Mouse (Mus musculus) T-cell, adult 2 months (primary cell): ENCODE measurements around the gene Tmem41a.
A peak's percentile ranks its signal among the peaks of the same experiment; 100 is the strongest.
"Not testable (repeated sequence)": the region's sequence is repeated elsewhere in the genome, so short reads cannot be mapped to it uniquely, and the experiment has no call there.

ENCODE experiments used
- DNase-seq: peaks from one replicate; pipeline ENCODE4 v3.0.0; 2022; ENCODE audit warnings: low spot score

Tmem41a gene

DNA sequence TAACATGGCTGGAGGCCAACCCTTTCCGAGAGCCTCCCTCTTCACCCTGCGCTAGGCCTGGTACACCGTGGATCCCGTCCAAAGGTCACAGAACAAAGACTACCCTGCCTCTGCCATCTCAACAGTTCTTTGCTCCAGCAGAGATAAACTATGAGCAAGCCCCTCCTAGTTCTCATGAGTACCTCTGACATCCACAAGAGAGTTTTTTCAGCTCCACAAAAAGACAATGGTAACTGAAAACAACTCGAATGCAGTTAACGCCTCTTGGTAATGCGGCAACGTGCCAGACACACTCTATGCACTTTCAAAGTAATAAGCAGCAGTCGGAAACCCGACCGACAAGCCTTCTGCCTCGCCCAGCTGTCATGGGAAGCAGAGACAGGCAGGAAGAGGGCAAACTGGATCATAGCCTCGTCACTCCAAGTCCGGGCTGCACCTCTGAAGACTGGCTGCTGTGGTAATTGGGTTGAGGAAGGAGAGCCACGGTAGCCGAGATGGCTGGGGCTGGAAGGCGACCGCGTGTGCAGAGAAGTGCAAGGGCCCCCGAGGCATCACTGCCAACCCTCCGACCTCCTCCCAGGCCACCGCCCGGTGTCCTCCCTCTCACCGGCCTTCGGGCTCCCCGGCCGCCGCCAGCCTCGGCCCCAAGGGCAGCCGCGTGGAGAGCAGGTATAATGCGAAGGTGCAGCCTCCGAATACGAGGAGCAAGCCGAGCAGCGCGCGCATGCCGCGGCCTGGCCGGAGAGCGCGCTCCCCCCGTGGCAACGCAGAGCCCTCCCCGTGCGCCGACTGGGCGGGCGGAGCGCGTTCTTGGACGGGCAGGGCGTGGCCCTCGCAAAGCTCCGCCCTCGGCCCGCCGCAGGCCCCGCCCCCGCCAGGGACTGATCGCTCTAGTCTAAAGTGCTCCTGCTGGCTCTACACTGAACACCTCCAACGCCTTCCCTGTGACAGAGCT, at the start of gene Tmem41a:
TSS of gene Tmem41a (minus strand) at position 792 of the 955 bp plus-strand sequence.
- peak; percentile 87 for DNase-seq

DNA sequence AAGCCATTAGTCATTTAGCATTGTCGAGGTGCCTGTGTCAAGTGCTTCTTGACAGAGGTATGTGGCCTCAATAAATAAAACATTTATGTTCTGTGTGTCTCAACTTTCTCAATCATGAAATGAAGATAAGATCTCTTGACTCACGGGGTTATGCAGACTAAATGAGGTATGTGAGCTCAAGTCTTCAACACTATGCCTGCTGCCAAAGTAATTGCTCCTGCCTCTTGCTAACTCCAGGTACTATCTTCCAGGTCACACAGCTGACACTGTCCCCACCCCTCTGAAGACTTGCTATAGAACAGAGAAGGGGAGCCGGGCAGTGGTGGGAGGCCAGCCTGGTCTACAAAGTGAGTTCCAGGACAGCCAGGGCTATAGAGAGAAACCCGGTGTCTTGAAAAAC, 49.0 kb upstream of the Tmem41a start:
- no peak for DNase-seq

DNA sequence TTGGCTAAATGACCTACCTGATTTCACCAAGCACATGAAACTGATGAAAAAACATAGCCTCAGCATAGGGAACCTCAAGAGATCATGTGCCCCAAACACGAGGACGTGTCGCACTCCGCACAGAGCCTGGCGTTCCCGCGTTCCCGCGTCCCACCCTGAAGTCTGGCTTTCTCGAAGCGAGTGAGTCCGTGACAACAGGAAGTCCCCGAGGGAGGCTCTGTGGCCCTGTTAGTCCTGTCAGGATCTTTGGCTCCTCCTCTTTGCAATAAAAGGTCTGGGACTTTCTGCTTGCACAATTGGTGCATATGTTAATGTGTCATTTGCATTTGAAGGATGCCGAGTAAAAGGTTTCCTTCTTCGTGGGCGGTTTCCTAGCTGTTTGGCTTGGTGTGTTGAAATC, 48.0 kb upstream of the Tmem41a start, which contains the start of gene Liph:
TSS of gene Liph (minus strand) at position 360 of the 400 bp plus-strand sequence.
- DNase-seq: peak; percentile 4

DNA sequence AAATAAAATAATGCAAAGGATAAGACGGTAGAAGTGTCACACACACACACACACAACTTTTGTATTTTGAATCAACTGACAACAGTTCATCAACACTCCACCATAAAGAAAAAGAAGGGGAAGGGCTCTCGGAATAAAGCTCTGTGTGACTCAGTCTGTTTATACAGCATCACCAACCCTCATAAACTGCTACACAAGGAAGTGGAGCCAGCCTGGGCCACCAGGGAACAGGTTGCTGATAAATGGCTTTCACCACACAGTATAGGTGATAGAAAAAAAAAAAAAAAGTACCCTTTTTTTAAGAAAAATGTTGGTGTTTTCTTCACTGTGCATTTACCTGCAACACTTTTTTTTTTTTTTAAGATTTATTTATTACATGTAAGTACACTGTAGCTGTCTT, 44.4 kb upstream of the Tmem41a start:
- DNase-seq: no peak

DNA sequence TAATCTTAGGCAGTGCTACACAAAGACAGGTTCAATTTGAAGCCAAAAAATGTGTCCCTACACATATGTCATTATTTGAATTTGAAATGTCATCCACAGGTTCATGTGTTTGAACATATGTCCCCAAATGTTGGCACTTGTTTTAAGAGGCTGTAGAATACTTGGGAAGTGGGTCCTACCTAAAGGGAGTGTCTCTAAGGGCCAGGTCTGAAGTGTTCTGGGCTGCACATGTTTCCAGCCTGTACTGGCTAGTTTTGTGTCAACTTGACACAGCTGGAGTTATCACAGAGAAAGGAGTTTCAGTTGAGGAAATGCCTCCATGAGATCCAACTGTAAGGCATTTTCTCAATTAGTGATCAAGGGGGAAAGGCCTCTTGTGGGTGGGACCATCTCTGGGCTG, 43.5 kb upstream of the Tmem41a start:
- not testable (repeated sequence) for DNase-seq

DNA sequence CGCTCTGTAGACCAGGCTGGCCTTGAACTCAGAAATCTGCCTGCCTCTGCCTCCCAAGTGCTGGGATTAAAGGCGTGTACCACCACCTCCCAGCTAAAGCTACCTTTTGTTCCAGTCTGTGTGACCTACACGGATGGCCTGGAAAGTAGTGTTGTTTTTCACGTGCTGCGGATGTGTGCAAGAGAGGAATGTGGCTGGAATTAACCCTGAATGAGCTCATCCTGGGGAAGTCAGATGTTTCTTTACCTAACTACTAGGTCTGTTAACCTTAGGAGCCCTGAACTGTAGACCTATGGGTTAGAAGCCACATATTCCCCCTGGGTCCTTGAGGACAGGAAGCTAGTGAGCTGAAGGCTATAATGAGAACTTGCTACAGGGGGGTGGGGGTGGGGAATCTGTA, 40.6 kb upstream of the Tmem41a start:
- no peak for DNase-seq

DNA sequence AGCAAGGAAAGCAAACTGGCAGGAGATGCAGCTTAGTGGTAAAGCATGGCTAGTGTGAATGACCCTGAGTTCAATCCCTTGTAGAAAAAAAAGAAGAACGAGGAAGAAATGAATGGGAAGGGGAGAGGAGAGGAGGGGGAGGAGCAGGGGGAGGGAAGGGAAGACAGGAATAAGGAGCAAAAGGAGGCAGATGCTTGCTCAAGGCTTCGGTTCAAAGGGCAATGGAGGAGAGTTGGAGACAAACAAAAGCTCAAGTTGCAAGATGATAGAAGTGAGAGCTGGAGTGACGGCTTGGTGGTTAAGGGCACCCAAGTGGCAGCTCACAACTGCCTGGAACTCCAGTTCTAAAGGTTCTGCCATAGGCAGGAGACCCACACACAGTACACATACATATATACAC, 38.8 kb upstream of the Tmem41a start:
- DNase-seq: no peak

DNA sequence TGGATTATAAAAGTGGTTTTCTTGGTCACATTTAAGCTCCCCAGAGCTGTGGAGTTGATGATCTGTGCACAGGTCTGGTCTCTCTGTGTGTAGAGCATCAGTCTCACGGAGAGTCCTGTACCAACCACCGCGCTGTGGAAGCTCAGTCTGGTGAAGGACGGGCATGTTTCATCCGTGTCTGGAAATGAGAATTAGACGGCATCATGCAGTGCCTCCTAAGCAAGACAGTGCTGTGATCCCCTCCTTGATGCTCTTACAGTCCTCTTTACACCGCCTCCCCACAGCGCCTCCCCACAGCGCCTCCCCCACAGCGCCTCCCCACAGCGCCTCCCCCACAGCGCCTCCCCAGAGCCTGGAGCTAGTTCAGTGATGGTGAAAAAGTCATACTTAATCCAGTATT, 36.7 kb upstream of the Tmem41a start:
- no peak for DNase-seq

DNA sequence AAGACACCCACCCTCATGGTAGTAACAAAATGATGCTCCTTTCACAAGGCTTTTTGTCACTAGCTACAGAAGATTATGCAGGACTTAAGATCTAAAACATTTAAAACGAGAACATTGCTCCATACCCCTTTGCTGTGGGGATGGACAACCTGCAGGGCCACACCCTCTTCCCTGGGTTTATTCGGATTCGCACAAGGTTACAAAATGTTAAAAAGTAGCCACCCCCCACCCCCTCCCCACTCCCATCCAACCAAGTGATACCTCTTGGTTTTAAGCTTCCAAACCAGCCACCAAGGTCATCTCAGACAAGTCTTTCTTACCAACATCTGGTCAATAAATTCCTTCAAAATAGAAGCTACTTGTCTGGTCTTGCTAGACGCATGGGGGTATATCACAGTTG, 36.2 kb upstream of the Tmem41a start:
- DNase-seq: no peak

DNA sequence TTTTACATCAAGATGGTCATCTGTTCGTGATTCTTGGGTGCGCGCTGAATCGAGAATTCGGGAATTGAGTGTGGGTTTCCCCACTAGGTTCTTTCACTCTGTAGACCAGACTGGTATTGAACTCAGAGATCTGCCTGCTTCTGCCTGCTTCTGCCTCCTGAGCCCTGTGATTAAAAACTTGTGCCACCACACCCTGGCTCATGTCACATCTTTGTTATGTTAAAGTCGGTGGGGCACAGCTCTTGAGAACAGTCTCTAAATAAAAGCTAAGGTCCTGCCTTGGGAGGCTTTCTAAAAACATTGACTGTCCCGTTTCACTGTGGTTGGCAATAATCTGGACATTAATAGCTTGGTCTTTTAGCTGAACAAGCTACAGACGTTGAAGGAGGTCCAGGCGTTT, 35.8 kb upstream of the Tmem41a start:
- DNase-seq: no peak

DNA sequence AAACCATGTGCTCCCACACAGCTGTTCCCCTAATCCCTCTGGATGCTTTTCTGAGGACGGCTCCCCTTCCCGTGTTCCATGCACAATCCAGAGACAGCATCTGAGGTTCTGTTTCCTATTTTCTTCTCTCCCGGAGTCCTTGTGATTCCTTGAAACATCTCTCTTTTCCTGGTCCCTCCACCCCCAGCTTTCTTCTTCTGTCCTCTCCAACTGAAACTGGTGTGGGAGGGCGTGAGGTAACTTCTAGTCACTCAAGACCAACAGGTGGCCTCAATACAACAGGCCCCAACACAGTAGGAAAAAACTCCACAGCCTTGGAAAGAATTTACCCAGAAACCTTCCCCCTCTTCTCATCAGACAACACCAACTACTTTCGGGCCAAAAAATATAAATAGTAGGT, 30.0 kb upstream of the Tmem41a start:
- no peak for DNase-seq

DNA sequence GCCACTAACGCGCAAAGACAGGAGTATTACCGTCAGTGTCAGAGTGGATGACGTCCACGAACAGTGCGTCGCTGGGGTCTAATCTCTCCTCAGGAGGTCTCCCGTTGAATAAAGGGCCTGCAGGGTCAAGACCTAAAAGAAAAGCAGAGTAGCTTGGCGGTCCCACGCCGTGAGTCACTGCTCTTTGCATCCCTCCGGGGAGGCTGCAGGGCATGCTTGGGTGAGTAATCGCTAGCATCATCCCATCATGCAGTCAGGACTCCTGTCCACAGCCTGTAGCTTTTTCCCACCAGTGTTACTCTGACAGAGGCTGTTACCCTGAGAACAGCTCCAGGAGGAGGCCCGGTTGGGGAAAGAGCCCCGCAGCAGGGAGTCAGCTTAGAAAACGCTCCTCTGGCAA, 28.9 kb upstream of the Tmem41a start:
- no peak for DNase-seq

DNA sequence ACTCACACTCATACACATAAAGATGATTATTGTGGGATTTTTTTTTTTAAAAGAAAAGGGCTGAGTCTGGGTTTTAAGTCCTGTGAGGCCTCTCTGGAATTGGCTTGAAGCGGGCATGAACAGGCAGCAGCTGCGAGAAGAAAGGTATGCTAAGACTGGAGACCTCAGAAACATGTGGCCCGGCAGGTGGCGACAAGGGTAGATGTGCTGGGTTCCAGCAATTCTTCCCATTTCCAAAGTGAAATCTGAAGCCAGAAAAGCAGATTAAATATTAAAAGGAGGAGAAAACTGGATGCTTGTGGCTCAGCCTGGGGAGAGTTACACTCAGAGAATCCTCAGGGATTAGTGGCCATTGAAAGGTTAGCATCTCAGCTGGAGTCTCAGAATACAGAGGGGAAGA, 24.1 kb upstream of the Tmem41a start:
- no peak for DNase-seq

DNA sequence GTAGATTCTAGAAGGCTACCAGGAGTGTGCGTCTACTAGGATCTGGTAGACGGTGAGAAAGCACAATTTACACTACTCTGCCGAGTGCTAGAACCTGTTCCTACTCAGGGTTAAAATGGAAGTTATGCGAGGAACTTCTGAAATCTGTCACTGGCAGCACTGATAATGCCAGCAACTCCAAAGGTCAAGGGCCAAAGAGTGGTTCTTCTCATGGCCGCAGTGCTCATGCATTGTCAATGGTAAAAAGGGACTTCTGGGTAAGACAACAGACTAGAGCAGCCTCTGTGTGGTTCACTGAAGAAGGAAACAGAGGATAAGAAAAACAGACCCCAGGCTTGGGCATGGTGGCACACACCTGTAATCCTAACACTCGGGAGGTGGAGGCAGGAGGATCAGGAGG, 23.2 kb upstream of the Tmem41a start:
- no peak for DNase-seq

DNA sequence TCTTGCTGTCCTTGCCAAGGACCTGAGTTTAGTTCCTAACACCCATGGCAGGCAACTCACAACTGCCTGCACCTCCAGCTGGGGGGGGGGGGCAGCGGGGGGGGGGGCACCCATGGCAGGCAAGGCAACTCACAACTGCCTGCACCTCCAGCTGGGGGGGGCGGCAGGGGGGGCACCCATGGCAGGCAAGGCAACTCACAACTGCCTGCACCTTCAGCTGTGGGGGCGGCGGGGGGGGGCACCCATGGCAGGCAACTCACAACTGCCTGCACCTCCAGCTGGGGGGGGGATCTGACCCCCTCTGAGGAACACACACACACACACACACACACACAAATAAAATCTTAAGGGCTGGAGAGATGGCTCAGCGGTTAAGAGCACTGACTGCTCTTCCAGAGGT, 22.5 kb upstream of the Tmem41a start:
- DNase-seq: no peak

DNA sequence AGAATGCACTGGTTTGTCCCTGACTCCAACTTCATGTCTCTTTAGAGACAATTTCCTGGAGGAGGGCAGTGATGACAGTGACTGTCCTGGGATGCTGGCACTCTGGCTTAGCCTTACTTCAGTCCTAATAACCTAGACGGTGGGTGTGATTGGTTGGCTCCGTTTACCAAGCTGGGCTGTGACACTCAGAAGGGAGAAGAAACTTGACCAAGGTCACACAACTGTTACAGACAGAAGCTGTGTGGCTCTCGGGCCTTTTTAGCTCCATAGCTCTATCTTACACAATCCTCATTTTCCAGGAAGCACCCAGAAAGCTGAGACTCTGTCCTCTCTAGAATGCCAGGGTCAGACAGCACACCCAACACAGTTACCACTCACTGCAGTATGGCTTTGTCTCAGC, 18.2 kb upstream of the Tmem41a start:
- no peak for DNase-seq

DNA sequence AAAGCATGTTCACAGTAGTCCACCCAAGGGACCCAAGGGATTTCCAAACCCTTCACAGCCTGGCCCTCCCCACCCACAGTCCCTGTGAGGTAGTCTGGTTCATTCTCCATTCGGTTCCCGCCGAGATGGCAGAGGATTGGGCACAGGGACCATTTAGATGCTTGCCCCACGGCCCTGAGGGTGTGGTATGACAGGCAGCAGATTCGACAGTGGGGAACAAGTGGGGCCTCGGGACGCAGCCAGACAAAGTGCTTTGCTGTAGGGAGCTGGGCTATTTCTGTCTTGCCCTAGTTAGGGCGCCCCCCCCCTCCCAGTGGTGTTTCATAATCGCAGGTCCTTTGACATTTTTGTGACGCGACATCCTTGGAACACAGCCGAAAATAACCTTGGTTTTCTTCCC, 8.2 kb upstream of the Tmem41a start:
- DNase-seq: no peak

DNA sequence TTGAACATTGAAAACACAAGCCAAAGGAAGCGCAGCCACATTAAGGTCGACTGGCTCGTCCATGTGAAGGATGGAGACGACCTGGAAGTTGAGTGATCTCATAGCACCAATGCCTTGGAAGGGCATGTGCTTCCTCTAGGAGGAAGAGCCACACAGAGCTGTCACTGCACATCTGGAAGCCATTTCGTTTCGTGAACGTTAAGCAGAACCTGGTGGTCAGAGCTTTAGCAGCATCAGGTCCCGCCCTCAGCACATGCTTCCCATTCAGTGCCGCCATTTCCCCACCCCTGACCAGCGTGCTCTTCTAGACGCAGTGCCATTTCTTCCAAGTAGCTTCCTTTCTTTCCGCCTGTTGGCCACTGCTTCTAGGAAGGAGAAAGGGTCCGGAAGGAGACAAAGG, 18.9 kb downstream of the Tmem41a start:
- DNase-seq: no peak

DNA sequence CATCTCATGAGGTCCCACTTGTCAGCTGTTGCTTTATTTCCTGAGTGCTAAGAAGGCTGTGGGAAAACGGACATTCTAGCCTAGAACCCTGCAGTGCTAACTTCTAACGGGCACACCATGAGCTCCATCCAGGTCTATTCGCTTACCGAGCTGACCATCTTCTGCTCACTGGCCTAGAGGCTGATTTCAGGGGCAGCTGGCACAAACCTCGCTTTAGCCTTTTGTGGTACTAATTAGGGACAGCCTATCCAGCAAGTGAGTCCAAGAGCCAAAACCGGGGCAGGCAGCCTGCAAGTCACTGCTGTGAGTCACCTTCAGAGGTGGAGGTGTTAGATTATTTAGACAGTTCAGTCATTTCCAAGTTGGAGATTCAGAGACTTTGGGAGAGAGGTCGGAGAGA, 30.7 kb downstream of the Tmem41a start:
- DNase-seq: no peak

DNA sequence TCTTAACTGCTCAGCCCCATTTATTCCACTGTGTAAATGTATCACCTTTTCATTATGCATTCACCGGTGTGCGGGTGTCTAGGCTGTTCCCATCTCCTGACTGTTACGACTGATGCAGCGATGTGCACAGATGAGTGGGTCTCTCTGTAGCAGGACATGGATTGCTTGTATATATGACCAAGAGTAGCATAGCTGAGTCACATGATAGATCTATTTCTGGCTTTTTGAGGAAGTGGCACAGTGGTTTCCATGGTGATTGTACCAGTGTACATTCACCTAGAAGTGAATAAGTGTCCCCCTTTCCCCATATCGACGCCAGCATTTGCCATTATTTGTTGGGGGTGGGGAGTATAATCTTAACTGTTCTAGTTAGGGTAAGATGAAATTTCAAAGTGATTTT, 34.0 kb downstream of the Tmem41a start:
- DNase-seq: no peak

DNA sequence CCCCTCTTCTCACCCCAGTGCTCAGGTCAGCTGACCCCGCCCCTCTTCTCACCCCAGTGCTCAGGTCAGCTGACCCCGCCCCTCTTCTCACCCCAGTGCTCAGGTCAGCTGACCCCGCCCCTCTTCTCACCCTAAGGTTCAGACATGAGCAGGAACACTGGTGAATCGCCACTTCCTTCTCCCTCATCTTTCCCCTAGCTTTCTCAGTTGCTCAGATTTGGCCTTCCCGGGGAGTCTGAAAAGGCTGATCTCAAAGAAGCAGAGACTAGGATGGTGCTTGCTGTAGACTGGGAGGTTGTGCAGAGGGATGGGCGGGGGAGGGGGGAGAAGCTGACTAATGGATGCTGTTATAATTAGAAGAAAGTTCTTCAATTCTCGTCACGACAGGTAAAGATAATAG, 38.4 kb downstream of the Tmem41a start:
- not testable (repeated sequence) for DNase-seq

DNA sequence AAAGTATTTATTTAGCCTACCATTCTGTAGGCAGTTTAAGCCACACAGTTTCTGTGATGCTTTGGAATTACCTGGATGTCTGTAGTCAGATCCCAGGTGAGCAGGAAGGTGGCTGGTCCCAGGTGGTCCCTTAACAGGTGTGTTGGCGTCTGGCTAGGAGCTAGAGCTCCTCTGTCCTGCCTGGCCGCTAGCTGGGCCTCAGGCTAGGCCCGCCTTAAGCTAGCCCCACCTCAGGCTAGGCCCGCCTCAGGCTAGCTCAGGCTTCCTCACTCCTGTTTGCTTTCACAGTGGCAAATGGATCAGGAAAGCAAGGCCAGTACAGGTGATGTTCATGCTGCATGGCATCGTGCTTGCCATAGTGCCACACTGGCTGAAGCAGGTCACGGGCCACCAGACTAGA, 40.5 kb downstream of the Tmem41a start:
- DNase-seq: no peak

DNA sequence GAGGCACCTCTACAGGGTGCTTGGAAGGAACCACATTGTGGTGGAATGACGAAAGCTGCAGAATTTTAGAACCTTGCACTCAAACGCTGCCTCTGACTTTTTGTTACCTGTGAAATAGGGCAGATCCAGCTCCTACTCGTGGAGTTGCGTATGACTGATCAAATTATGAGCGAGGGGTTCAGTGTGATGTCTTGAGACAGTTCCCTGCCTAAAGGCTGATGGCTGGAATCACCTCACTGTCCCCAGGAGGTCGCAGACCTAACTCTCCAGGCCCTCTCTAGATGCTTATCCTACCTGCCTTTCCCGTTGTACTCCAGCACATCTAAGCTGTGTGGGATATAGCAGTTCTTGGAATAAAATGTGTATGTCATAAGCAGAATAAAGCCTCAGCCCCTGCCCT, 41.4 kb downstream of the Tmem41a start:
- no peak for DNase-seq

DNA sequence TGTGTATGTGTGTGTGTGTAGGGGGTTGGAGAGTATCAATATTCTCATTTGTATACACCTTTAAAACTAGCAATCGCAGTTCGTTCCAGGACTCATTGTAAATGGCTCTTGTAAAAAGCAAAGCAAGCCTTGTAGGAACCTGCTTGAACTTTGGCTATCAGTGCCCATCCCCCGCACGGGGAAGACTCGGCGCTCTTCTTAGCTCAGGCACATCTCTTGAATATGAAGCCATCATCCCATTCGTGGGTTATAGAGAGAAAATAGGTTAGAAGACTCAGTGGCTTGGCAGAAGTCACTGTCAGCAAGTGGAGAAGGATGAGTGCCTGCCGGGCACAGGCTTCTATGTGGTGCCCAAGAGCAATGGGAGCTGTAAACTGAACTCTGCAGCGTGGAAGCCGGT, 42.7 kb downstream of the Tmem41a start:
- DNase-seq: no peak
